34 mouse cellular contexts compared by ENCODE assay signal in the genomic region with DNA sequence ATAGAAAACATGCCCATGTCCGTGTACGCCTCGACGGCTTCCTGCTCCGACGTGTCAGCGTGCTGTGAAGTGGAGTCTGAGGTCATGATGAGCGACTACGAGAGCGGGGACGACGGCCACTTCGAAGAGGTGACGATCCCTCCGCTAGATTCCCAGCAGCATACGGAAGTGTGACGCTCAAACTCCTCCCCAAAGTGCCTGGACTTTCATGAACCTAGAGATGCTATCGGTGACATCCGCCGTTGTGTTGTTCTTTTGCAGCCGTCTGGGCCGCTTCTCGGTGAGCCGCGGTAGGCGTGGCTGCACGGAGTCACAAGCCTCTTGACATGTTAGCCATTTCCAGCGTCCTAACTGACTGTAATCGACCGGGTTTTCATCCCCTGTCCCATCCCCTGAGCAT. TPM values are rescaled to one million over a fixed set of nuclear protein-coding genes. Genes with fewer than 3 reads are reported as not detected.
DNase-seq lines count a peak whose midpoint lies in the region; ATAC-seq and TF ChIP-seq lines count a peak whose summit lies in the region.
"Had no signal": no experiment of that assay in that cellular context is flagged by ENCODE, and none has a peak within 500 bp of the region (broad histone marks: within the 10 kb centered on the region; RNA-seq: fewer than 3 reads in every experiment).

No protein-coding gene starts in this region.

- intact Hi-C loops in left cerebral cortex, postnatal 14 days (cut with DNase I): no loop called here

- no peaks in the 10 kb centered on the region for H3K4me1 ChIP-seq in megakaryocyte, embryonic 14.5 days
- H3K4me1 ChIP-seq in ES-Bruce4 (ENCODE audit: control insufficient read depth, insufficient read depth, low read length): no peaks in the 10 kb centered on the region
- H3K4me1 ChIP-seq: embryonic facial prominence, embryonic 12.5 days; embryonic facial prominence, embryonic 15.5 days had no signal

- H3K36me3 ChIP-seq in megakaryocyte, embryonic 14.5 days (replicated peaks; ENCODE audit: low read length): no peaks in the 10 kb centered on the region
- H3K36me3 ChIP-seq in ES-Bruce4 (ENCODE audit: control insufficient read depth, insufficient read depth, low read length, poor library complexity, severe bottlenecking): peaks cover 39% of the 10 kb centered on the region
- H3K36me3 ChIP-seq: G1E had no signal

- TF ChIP-seq CTCF in ES-Bruce4 (IDR thresholded peaks at IDR 0.05; ENCODE audit: low read depth, low read length): no peak

- 0 out of 2 replicates have a peak overlapping the region, but pooled peaks have one; percentile 2 for H3K9ac ChIP-seq in ES-Bruce4 (ENCODE audit: low read depth, poor library complexity, severe bottlenecking)
- H3K9ac ChIP-seq: embryonic facial prominence, embryonic 12.5 days; embryonic facial prominence, embryonic 15.5 days; forebrain, postnatal 0 days; heart, embryonic 13.5 days; hindbrain, embryonic 14.5 days had no signal

- no peaks in the 10 kb centered on the region for H3K27me3 ChIP-seq in megakaryocyte, embryonic 14.5 days (replicated peaks)
- H3K27me3 ChIP-seq in ES-Bruce4 (ENCODE audit: control insufficient read depth, insufficient read depth, low read length, poor library complexity, severe bottlenecking): no peaks in the 10 kb centered on the region
- H3K27me3 ChIP-seq: CH12.LX; embryonic facial prominence, embryonic 12.5 days; embryonic facial prominence, embryonic 15.5 days; heart, embryonic 13.5 days; Patski had no signal

- H3K4me3 ChIP-seq in megakaryocyte, embryonic 14.5 days (replicated peaks): peak overlapping the region; percentile 16
- H3K4me3 ChIP-seq in ES-Bruce4 (ENCODE audit: low read depth, low read length): peak overlapping the region; percentile 15; the same call in 1 of the 2 replicates
- H3K4me3 ChIP-seq: embryonic facial prominence, embryonic 12.5 days; embryonic facial prominence, embryonic 15.5 days; gastrocnemius, adult 2 months; heart, embryonic 13.5 days had no signal

- TF ChIP-seq POLR2A in ES-Bruce4 (IDR thresholded peaks at IDR 0.05; ENCODE audit: insufficient read depth, low read length): no peak

- peak; percentile 80 for DNase-seq in ZHBTc4 (ENCODE audit: low read depth, low spot score)
- DNase-seq in left cerebral cortex, postnatal 14 days (ENCODE audit: low spot score in 2 of 2): no peak
- no peak for DNase-seq in adrenal gland, postnatal 25 days
- DNase-seq: adrenal gland, adult 8-10 months; adrenal gland, postnatal 36 days; B cell, adult 2 months; cerebellum, adult 18-20 months; cerebellum, adult 9-10 months; cerebellum, postnatal 25 days; forebrain, postnatal 0 days; gastrocnemius, adult 2 months; gastrocnemius, postnatal 14 days; heart, adult 18-20 months; heart, postnatal 14 days; heart, postnatal 4 days had no signal

- TF ChIP-seq EP300 in ES-Bruce4 (IDR thresholded peaks at IDR 0.05; ENCODE audit: insufficient read depth, low read depth, low read length): 0 out of 2 replicates have a peak, but pooled peaks have one; percentile 10

- no peak overlapping the region for H3K27ac ChIP-seq in ES-Bruce4 (ENCODE audit: insufficient read depth, low read length)
- H3K27ac ChIP-seq: embryonic facial prominence, embryonic 12.5 days; embryonic facial prominence, embryonic 15.5 days; gastrocnemius, adult 2 months; heart, embryonic 13.5 days; hindbrain, embryonic 14.5 days; hindbrain, postnatal 0 days had no signal

- peaks cover 35% of the 10 kb centered on the region for H3K9me3 ChIP-seq in megakaryocyte, embryonic 14.5 days
- H3K9me3 ChIP-seq in ES-Bruce4 (replicated peaks; ENCODE audit: control insufficient read depth, insufficient read depth, low read length, poor library complexity, severe bottlenecking): peaks cover 5% of the 10 kb centered on the region; the same call in 1 of the 2 replicates
- H3K9me3 ChIP-seq: embryonic facial prominence, embryonic 15.5 days; heart, embryonic 13.5 days had no signal

- ATAC-seq in megakaryocyte, adult 5-6 weeks (ENCODE audit: poor library complexity, severe bottlenecking): no peak
- ATAC-seq: activated CD4-positive, CD25-positive, alpha-beta regulatory T cell, adult 4 months; forebrain, embryonic 14.5 days; forebrain, postnatal 0 days; hindbrain, postnatal 0 days; inflammation-experienced regulatory T-cells, adult 6 months; intestine, embryonic 16.5 days; Patski had no signal

RNA-seq across cellular contexts. Expression of a gene that starts 17.7 kb away (rescaled TPM):
- polyA plus RNA-seq in megakaryocyte, embryonic 14.5 days (2012; ENCODE audit: insufficient read depth, low replicate concordance): not detected in 2 replicates
- total RNA-seq in megakaryocyte, adult 5-6 weeks (2015): not detected in 2 replicates
- not detected in 2 replicates for total RNA-seq in megakaryocyte, adult 5-6 weeks (2017)
- not detected in 2 replicates for polyA plus RNA-seq in ES-Bruce4 (2011; ENCODE audit: insufficient read depth, insufficient read length, low read depth, missing spikeins)
- not detected for total RNA-seq in left cerebral cortex, postnatal 14 days (2021)
- total RNA-seq in adrenal gland, postnatal 25 days (2021): not detected in 2 replicates
- total RNA-seq: adrenal gland, adult 8-10 months; adrenal gland, postnatal 36 days; CH12.LX; common myeloid progenitor, adult 5-6 weeks; G1E; gastrocnemius, adult 2 months; gastrocnemius, postnatal 14 days; gastrocnemius, postnatal 4 days; heart, adult 18-20 months; heart, postnatal 14 days; heart, postnatal 4 days had no signal
- polyA plus RNA-seq: activated CD4-positive, CD25-positive, alpha-beta regulatory T cell, adult 4 months; embryonic facial prominence, embryonic 15.5 days; frontal cortex, adult 2 months; G1E; heart, embryonic 16.5 days; inflammation-experienced regulatory T-cells, adult 6 months; Patski had no signal
